Mouse (Mus musculus) urinary bladder, postnatal 25 days (tissue): ENCODE measurements around the gene Cpsf3.
A peak's percentile ranks its signal among the peaks of the same experiment; 100 is the strongest.

Experiments used
- DNase-seq: peaks from one replicate; pipeline ENCODE4 v3.0.0; 2022; ENCODE audit warnings: low spot score

Cpsf3 gene

DNA sequence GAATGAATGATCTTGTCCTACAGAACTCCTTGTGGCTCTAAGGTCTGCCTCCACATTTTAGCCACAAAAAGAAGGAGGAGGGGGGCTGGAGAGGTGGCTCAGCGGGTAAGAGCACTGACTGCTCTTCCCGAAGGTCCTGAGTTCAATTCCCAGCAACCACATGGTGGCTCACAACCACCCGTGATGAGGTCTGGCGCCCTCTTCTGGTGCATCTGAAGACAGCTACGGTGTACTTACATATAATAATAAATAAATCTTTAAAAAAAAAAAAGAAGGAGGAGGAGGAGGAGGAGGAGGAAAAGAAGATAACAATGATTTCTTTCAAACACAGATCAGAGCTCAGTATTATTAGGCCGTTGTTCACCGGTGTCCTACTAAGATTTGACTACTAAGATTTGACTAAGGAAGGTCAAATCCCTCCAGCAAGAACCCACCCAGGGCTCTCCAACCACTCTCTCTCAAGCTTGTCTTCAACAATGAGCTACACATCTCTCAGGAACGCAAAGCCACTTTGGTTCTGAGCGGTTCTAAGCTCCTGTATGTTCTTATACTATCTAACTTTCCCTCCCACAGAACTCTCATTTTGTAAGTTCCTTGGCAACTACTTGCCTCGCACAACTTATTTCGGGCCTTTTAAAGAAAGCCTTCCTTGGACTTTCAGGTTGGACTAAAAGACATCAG, at the start of gene Cpsf3:
Cpsf3 (plus strand) TSS at position 631 of the 681 bp plus-strand sequence.
- DNase-seq = no peak

DNA sequence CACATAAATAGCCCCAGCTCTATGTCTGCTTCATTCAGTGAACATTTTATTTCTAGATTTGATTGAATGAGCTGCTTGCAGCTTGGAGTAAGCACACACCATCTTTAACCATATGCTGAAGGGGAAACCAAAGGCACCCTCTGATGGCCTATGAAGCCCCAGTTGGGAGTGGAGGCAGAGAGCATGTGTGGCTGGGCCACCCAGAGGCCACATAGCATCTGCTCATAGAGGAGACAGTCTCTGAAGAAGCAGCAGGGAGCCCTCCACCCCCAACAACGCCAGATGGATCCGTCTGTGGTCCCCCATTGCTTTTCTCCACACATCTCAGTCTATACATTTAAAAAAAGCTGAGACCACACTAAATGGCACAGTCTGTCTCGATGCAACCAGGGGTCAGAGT, 43.2 kb upstream of the Cpsf3 start:
- DNase-seq = no peak

DNA sequence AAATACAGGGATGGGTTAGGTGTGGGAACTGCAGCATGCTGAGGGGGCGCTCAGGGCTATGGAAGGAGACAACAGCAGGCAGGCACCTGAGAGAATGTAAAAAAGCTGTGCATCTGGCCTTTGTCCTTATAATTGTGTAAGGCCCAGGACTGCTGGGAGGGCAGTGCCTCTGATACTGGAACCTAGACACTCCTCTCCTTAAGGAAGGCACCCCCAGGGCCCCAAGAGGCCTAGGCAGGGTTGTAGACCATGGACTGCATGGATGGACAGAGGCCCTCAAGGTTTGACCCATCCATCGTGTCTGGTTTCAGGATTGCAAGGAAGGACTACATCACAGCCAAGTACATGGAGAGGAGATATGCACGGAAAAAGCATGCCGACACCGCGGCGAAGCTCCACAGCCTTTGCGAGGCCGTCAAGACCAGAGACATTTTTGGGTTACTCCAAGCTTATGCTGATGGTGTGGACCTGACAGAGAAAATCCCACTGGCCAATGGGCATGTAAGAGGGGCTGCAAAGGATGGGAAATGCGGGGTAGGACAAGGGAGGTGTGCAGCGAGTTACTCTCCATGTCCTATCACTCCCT, 40.7 kb upstream of the Cpsf3 start:
- DNase-seq = no peak

DNA sequence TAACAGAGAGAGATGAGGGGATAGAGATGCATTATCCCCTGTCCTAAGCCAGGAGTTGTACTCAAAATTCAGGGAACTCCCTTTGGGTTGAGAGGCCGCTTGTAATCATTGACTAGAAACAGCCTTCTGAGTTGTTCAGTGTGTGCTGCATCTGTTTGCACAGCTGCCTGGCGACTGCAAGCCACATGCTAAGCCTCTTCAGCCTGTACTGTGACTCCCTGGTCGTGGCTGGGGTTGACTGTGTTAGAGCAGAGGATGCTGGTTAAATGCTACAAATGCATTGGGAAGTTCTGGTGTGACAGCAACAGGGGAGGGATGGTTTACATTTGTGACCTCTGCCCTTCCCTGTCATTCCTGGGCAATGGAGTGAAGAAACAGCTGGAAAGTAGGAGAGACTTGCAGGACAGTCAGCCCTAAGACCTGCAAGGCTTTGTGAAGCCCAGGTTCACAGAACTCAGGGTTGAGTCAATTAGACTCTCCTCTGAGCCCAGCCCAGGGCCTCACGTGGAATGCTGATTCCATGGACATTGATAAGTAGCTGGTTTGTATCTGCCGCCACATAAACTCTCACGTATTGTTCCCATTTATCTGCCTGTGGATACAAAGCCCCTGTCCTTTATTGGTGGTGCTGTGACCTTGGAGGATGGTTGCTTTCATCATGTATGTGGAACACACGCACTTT, 37.3 kb upstream of the Cpsf3 start:
- DNase-seq = no peak

DNA sequence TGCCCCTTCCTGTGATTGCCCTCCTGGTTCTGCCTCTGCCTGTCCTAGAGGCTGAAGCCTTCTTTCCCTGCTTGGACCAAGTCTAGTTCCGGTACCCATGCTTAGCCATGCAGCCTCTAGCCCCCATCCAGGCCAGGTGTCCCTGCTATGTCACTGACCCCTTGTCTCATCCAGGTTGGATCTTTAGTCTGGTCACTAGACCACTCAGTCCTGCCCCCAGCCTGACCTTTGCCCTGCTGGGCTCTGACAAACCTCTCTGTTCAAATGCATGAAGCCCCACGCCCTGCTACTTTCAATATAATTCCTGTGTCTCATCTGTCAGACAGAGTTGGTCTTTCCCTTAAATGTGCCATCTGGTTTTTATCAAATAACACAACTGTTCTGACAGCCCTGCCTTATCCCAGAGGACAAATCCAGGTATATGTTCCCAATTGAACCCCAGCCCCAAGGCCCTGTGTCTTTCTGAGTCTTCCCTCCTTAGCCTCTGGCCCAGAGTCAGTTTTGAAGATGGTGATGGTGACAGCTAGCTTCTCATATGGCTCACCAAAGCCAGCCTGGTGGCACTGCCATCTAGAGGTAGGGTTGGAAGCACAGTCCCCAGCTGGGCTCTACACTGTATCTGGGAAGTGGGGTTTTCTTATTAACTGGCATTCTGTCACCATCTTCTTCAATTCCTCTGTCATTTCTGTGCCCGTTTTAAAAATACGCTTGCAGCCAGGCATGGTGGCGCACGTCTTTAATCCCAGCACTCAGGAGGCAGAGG, 24.5 kb upstream of the Cpsf3 start:
- DNase-seq = no peak

DNA sequence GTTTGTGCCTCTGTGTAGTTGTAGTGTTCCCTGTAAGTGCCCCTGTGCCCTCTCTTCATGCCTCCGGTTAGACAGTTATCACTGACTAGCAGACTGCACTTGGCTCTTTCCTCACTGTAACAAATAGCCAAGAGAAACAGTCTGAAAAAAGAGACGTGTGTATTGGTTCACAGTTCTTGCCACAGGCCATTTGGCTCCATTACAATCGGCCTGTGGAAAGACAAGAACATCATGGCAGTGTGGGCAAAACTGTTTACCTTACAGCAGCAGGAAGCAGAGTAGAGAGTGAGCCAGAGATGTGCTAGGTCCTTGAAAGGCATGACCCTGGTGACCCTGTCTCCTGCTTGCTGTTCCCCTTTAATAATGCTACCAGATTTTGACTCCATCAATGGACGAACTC, 23.7 kb upstream of the Cpsf3 start:
- DNase-seq = no peak

DNA sequence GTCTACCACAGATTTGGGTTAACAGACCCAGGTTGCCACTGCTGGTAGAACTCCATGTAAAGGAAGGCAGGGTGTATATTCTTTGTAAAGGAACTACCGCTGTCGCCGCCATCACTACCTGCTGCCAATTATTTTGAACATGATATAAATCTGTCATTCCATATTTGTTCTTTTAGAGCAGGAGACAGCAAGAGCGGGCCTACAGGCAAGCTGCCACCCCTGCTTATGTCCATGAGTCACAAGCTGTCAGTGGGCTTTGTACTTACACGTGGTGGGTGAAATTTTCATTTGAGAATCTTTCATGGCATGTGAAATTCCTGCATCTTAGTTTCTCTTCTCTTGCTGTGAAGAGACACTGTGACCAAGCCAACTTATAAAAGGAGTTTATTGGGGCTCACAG, 21.9 kb upstream of the Cpsf3 start:
- no peak for DNase-seq

DNA sequence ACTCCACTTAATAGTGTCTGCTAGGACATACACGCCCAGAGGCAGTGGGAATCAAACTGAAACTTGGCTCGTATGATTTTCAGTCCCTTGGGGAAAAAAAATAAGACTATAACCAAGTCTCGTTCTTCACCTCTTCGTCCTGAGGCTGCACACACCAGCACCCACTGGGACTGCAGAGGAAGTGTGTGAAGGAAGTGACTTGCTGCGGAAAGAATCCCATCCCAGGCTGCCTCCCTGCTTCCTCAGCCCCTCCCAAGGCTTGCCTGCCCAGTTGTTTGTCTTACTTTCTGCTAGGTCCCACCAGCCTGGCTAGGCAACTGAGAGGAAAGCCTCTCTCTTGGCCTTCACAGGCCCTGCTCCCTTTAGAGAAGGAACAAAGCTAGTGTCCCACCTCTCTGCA, 20.9 kb upstream of the Cpsf3 start:
- DNase-seq = no peak

DNA sequence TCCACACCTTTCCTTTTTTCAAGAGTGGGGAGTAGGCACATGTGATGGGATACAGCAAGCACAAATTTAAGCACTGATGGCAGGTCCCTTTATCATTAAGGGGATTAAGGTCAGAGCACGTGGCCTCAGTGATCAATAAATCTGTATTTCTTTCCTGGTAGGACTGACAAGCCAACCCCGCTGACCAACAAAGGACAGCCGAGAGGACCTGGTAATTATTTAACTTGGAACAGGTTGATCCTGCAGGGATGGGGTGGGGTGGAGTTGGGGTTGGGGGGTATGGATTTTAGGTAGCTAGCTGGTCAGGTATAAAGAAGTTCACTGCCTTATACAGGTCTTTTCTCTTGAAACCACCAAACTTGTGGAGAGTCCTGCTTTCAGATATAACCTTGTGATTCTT, 20.2 kb upstream of the Cpsf3 start:
- no peak for DNase-seq

DNA sequence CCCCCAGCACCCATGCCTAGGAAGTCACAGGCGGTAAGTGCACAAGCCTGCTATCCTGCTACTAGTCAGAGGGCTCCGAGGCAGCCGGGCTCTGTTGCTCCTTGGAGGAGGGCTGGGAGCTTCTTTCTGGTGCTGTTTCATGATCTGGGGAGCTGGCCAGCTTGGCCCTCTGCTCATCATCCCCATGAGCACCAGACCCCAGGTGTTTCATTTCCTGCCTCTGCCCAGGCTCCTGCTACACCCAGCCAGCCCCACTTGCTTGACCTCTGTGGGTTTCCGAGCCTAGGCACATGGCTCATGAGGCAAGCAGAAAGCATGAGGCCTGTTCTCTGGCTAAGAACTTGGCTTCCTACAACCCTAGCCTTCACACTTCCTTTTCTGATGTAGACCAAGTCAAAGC, 19.7 kb upstream of the Cpsf3 start:
- DNase-seq = no peak

DNA sequence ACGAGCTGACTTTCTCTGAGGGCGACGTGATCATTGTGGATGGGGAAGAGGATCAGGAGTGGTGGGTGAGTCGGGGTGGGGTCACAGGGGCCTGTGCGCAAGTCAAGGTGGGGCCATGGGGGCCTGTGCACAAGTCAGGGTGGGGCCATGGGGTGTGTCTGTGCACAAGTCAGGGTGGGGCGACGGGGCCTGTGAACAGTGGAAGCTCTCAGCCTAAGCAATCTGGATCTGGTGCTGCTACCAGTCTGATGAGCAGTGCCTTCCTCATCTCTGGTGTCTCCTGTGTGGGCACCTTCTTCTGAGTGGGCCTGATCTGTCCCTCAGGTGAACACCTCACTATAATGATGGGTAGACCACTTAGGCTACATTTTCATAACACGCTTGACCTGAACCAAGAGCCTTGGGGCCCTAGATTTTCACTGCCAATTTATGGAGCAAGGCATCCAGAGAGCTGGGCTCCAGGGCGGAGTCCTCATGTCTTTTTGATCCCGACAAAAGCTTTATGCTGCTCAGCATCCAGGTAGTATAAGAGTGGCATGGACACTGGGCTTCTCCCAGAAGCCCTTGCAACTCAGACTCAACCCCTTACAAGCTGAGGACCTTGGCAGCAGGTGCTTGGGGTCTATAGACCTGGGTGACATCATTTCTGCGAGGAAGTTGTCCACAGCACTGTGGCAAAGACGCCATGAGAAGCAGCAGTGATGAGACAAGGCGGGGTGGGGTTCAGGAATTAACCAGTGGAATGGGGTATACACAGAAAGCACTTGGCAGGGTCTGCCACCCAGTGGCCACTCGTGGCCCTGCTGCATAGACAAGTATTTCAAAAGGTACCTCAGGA, 19.0 kb upstream of the Cpsf3 start:
- peak; percentile 30 for DNase-seq

DNA sequence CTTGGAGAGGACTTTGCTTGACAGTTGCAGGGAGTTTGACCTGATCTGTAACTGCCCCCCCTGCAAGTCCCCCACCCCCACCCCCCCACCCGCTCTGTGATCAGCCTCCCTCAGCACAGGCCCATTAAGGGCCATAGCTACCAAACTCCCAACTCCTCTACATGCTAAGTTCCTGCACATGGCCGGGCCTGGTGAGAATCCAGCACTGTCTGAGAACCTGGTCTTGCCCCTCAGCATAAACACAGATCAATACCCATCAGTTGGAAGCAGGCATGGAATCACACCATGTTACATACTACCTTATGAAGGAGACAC, 18.4 kb upstream of the Cpsf3 start:
- DNase-seq = no peak

DNA sequence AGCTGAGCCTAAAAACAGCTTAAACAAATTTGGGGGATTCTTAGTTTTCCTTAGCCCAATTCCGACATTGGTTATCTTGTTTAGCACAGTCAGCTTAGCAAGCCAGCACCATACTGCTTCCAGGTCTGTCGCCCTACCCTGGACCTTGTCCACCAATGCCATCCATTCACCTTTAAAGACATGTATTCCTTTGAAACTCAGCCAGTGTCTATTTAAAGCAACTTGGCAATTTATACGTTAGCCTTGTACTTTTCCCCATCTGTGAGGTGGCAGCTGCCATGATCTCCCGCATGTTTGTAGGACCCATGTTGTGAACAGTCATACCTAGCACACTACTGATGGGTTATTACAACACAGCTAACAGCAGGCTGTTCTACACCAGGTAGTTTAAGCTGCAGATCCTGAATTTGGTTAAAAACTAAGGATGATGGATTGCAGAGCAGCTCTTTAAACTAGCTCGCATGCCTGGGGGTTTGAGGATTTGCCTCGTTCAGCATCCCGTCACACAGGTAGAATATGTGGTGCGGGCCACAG, 17.0 kb upstream of the Cpsf3 start:
- no peak for DNase-seq

DNA sequence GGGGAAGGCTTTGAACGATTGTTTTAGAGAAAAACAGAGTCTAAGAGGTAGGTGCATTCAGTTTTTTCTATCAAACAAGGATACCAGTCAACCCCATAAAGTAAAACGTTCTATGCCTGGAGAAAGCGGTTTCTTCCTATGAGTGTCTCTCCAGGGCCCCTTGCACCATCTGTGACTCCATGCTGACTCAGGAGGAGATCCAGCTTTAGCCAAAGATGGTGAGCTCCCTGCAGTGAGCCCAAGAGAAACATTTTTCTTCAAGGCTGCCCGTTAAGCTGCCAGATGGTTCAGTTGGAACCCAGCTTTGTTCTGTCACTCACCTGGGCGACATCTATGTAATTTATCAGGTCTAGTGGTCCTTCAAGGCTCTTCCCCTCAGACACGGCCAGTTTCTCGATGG, 10.7 kb upstream of the Cpsf3 start:
- no peak for DNase-seq

DNA sequence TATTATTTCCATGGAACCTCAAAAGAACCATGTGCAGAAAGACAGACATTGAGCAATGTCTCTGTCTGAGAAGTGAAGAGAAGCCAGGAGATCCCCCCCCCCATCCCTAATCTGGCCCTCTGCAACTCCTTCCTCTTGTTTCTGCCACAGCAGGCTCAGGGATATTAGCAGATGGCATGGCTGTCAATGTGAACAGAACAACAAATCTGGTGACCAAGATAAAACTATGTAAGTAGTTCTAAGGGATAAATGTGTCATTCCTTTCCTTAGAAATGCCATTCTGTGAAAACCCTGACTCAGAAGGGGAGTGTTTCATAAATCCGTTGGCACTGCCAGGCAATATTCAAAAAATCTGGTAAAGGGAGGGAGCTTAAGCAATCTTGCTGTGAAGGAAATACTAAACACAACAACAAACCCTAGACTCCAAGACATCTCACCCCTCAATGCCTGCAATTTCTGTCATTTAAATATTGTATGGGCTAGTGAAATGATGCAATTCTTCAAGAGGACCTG, 7.8 kb upstream of the Cpsf3 start:
- DNase-seq = no peak

DNA sequence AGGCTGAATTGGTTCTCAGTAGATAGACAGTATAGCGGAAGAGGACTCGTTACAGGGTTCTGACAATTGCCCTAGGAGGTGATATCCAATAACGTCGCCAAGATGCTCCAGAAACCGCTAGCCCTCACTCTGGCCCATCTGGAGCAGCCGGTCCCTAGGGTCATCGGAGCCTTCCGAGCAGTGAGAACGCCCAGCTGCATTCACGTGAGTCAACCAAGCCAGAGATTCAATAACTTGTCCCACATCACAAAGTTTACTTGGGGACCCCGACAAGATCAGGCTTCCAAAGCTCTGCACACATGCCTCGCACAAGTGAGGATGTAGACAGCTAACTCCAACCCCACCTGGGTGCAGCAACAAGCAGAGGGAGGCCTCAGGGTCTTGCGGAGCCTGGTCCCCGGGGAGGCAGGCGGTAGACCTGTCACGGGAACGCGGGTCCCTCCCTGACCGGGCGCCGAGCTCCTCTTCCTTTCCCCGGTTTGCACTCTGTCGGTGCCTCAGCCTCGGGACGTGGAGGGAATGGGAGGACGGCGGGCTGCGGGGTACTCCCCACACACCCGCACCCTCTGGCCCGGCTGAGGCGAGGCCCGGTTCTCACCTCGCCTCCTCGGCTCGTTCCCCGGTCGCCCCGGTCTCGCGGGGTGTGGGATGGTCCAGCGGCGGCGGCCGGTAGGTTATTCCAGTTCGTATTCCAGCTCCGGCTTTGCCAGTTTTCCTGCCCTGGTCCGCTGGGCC, 484 bp downstream of the Cpsf3 start:
- no peak for DNase-seq

DNA sequence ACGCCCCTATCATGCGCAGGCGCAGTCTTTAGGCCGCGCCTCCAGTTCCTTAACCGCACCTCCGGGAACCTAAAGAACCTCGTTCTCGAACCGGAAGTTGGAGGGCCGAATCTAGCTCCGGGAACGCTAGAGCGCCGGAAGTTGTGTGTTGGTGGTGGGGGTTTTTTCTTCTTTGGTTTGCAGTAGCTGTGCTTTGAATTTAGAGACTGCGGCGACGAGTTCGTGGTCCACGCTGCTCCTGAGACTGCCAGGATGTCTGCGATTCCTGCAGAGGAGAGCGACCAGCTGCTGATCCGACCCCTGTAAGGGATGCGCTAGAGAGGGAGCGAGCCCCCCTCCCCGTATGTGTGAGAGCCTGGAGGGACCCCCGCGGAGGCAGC, 1.0 kb downstream of the Cpsf3 start, which contains the start of gene Itgb1bp1:
Itgb1bp1 (minus strand) TSS at position 42 of the 380 bp plus-strand sequence.
- peak; percentile 98 for DNase-seq

DNA sequence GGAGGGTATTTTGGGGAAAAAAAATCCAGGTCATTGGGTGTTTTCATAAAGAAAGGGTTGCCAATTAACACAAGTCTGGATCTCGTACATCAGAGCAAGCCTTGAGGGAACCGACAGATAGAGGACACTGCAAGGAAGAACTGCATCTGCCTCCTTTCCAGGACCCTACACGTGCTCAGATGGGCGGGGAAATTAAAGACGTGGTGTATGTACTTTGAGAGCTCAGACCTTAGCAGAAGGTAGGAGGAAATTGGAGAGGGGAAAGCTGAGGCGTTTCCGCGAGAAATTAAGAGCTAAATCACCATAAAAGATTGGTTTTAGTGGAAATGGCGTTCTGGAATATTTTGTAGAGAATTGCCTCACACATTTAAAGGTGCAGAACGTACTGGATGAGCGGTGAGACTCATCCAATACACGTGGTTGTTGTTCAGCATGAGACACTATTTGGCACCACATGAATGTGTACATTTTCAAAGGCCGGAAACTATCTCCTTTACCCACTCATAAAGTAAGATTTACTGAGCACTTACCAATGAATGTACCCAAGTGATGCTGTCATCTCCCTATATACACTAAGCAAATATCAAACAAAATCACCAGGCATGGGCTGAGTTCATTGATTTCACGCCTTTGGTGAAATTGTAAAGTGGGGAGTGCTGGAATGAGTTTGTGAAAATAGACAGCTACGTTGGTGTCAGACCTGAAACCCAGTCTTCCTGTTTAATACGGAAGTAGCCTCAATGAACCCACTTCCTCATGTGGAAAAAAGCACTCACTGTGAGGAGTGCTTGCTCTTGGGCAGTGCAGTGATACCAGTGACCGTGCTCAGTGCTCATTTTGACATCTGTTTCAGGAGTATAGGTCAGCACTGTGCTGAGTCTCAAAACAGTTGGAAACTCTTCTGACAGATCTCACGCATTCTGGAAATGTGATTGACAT, 1.8 kb downstream of the Cpsf3 start:
- peak; percentile 18 for DNase-seq

DNA sequence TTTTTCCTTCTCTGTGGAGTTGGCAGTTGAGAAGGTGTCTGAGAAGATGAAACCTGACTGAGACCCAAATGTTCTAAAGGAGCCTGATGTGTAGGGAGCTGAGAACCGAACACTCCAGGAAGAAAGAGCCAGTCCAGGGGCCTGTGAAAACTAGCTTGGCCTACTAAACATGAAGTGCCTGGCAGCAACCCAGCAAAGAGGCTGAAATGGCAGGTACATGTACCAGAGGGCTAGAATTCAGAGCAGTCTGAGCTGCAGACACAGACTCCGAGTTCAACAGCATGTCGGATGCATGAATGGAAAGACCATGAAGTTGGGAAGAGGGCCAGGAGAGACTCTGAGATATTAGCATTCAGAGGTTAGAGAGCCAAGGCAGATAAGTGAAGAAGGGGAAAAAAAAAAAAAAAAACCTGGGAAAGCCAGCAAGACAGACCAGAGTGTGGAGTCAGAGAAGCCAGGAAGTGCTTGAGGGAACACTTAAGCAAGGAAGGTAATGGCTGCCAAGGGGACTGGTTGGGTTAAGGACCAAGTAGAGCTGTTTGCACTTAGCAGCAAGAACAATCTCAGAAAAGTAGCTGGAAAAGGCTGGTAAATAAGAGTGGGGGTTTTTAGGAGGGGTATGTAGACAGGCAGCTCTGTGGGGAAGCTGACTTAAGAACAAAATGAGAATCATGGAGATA, 3.7 kb downstream of the Cpsf3 start:
- DNase-seq = no peak
